Mouse (Mus musculus): ENCODE results near the gene Taar7d.
"Not testable (repeated sequence)": the region's sequence is repeated elsewhere in the genome, so short reads cannot be mapped to it uniquely, and the experiment has no call there.

Taar7d gene

GRCm38 (mm10) chr10:24026922-24027321, at the start of gene Taar7d:
Gene Taar7d, plus strand, starts transcription at chr10:24027222.
- DNase-seq: no peak

- no peak for DNase-seq
Observed at GRCm38 (mm10) chr10:23977958-23978357, 49.1 kb upstream of the Taar7d start.

- DNase-seq: peak; percentile 67 to 79
Observed at GRCm38 (mm10) chr10:23978901-23979705, 47.9 kb upstream of the Taar7d start.

- no peak for DNase-seq
Observed at GRCm38 (mm10) chr10:23985546-23985945, 41.5 kb upstream of the Taar7d start, which contains the start of gene Taar6. Gene Taar6, minus strand, starts transcription at chr10:23985646.

- DNase-seq: no peak
Observed at GRCm38 (mm10) chr10:23986419-23986818, 40.6 kb upstream of the Taar7d start.

GRCm38 (mm10) chr10:23993381-23993780, 33.6 kb upstream of the Taar7d start, which contains the start of gene Taar7a:
Gene Taar7a, minus strand, starts transcription at chr10:23993481.
- DNase-seq: no peak

- DNase-seq: no peak
Observed at GRCm38 (mm10) chr10:23999639-24000038, 27.4 kb upstream of the Taar7d start, which contains the start of gene Taar7b. Gene Taar7b, plus strand, starts transcription at chr10:23999939.

- no peak for DNase-seq
Observed at GRCm38 (mm10) chr10:24006442-24006841, 20.6 kb upstream of the Taar7d start.

- DNase-seq: no peak
Observed at GRCm38 (mm10) chr10:24007034-24007433, 20.0 kb upstream of the Taar7d start.

GRCm38 (mm10) chr10:24008143-24008542, 18.9 kb upstream of the Taar7d start:
- no peak for DNase-seq

- DNase-seq: no peak
Observed at GRCm38 (mm10) chr10:24031347-24031746, 4.3 kb downstream of the Taar7d start.

GRCm38 (mm10) chr10:24037314-24037713, 10.3 kb downstream of the Taar7d start, which contains the start of gene Taar7e:
Gene Taar7e, plus strand, starts transcription at chr10:24037614.
- no peak for DNase-seq

- no peak for DNase-seq
Observed at GRCm38 (mm10) chr10:24040120-24040869, 13.3 kb downstream of the Taar7d start.

- no peak for DNase-seq
Observed at GRCm38 (mm10) chr10:24049210-24049609, 22.2 kb downstream of the Taar7d start, which contains the start of gene Taar7f. Gene Taar7f, plus strand, starts transcription at chr10:24049510.

- DNase-seq: no peak
Observed at GRCm38 (mm10) chr10:24052039-24052438, 25.0 kb downstream of the Taar7d start.

GRCm38 (mm10) chr10:24058986-24059385, 32.0 kb downstream of the Taar7d start:
- no peak for DNase-seq

- not testable (repeated sequence) for DNase-seq
Observed at GRCm38 (mm10) chr10:24074751-24075150, 47.7 kb downstream of the Taar7d start.

GRCm38 (mm10) chr10:24076200-24076599, 49.2 kb downstream of the Taar7d start, which contains the start of gene Taar8a:
Gene Taar8a, plus strand, starts transcription at chr10:24076500.
- DNase-seq: not testable (repeated sequence)

Data from lung, postnatal 4 days (tissue).